Mouse (Mus musculus): ENCODE results near the gene Pdgfd. TPM values are rescaled to one million over a fixed set of nuclear protein-coding genes. Genes with fewer than 3 reads are reported as not detected.
A peak's percentile ranks its signal among the peaks of the same experiment; 100 is the strongest.

Pdgfd gene
- total RNA-seq, 4 experiments from 2014 or later, result 9.5 to 14.8 (median 11.1) TPM

DNA sequence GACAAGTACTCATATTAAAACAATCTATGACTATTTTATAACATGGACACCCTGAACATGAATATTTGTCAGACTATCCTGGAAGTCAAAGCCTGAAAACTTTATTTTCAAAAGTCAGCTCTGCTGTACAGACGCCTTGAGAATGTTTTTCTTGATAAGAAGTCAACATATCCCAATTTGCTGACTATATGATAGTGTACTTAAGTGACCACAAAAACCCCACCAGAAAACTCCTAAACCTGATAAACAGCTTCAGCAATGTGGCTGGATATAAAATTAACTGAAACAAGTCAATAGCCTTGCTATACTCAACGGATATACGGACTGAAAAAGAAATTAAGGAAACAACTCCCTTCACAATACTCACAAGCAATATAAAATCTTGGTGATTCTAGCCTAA lies 137.5 kb downstream of the Pdgfd start:
- DNase-seq (ENCODE audit: low spot score), result no peak

DNA sequence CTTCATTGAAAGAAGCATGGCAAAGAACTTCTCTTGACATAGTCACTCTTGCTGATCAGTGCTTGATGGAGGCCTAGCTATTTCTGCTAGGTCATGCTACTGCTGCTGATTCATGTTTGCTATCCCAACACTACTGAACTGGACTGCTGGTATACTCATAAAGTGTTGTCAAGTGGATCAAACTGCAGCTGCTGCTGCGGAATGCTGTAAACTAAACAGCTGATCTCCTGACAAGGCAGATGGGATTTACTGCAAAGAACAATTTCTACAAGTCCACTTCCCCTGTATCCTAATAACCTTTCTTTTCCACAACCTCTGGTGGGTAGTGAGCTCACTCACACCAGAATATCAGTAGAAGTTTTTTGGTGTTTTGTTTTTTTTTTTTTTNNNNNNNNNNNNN lies 148.7 kb downstream of the Pdgfd start:
- DNase-seq (ENCODE audit: low spot score), result no peak

DNA sequence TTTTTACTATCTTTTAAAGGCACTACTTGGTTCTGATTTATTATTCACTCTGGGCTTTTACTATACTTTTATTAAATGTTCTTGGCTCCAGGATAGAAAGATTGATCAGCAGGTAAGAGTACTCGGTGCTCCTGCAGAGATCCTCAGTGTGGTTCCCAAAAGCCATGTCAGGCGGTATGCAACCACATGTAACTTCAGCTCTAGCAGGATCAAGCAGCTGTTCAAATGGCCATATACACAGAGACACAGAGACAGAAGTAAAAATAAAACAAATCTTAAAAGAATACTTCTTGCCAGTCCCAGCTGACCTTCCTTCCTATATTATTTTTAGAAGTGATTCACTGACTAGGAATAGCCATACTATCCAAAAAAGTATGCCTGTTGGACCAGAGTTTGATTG lies 157.0 kb downstream of the Pdgfd start:
- no peak for DNase-seq (ENCODE audit: low spot score)

DNA sequence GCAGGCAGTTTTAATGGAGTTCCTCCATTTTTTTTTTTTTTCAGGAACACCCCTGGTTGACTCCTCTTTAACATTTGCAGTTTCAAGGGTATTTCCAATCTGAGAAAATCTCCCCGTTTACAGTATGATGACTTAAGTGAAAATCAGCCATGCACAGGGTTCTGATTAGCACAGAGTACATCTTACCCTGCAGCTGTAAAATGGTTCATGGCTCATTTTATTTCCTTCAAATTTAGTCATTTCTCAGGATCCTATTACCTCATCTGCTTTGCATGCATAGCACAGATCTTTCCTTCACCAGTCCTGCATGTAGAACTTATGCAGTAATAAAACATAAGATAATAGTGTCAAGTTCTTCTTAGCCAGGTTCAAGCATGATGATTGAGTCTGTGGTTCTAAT lies 165.1 kb downstream of the Pdgfd start:
- no peak for DNase-seq (ENCODE audit: low spot score)

DNA sequence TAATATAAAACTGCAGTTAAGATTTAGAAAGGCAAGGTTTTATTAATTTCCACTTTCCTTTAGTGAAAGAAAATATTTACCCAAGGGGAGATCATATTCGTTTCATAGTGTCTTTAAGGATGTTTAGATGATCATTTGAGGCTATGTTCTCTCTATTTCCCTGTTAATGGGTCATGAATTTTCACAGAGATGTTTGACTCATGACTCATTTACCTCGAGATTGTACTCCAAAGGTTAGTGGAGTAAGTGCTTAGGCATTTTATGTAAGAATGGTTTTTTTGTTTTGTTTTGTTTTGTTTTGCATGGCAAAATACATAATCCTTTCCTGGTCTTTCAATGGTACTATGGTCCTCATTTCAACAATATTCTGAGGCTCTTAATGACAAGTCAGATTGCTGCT lies 167.9 kb downstream of the Pdgfd start:
- no peak for DNase-seq (ENCODE audit: low spot score)

DNA sequence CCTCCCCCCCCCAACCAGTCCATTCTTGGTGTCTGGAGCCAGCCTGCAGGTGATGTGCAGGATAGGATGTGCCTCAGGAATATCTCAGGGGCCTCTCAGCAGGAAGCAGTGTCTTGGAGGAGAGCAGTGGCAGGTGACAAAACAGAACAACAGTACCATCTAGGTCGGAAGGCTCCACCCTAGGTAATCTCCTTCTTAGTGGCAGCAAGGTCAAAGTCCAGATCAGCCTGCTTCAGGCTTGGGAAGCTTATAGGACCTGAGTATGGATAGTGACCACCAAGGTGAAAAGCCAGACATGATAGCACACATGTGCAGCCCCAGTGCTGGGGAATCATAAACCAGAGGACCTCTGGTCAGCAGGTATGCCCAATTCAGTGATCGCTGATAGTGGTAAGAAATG lies 169.5 kb downstream of the Pdgfd start:
- DNase-seq (ENCODE audit: low spot score), result no peak

DNA sequence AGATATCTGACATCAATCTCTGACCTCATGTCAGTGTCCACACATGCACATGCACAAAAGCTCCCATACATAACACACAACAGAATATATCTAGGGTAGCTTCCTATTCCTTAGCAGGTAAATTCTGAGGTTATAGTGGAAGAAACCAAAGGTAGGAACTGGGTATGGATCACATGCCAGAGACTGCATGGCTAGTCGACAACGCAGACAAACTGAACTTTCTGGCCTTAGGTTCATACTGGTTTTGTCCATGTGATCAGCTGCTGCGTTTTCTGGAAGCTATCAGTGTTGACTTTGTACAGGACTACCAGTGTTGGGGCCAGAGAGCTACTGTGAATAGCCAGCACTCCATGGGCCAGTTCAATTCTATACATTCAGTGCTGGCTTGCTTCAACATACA lies 170.0 kb downstream of the Pdgfd start:
- DNase-seq (ENCODE audit: low spot score), result no peak

DNA sequence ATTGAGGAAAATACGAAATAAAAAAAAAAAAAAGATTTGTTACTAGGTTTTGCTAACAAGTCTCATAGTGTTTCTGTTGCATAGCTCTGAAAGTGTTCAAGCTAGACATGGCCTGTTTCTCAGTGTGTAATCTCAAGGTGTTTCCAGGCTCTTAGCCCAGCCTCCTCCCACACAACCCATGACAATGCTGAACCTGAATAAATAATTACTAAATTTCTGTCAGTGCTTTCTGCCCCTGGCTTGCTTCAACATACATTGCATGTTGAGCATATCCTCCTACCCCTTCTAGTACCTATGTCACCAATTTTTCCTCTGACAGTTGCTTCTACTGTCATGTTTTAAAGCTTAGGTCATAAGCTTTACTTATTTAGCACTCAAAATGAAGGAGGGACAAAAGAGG lies 171.0 kb downstream of the Pdgfd start:
- DNase-seq (ENCODE audit: low spot score), result peak; percentile 15

DNA sequence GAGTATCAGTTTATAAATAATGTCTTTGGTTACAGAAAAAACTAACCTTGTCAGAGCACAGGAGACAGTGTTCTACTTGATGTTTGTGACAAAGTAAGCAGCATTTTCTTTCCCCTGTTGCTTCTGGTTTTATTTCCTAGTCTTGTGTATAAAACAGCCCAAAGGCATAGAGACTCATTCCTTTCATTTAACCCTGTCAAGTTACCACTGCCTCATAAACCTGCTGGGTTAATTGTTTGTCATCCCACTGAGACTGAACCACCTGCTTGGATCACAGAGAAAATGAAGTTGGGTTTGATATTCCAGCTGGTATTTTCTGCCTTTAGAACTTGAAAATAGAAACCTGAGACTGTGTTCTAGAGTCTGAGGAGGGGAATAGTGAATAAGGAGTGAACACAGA lies 172.4 kb downstream of the Pdgfd start:
- DNase-seq (ENCODE audit: low spot score), result no peak

DNA sequence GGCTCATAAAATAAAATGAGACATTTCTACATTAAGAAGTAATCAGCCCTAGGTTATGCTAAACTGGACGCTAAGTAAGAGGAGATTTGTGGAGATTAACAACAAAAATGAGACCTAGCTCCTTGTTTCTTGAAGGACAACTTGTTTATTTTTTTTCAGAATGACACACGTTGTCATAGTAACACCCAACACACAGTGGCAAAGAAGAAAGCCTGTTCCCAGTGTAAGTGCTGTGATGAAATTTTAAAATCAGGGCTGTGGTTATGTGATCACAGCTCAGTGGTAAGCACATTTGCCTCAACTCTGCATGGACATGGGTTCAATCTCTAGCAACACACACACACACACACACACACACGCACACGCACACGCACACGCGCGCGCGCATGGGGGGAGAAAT lies 174.5 kb downstream of the Pdgfd start:
- no peak for DNase-seq (ENCODE audit: low spot score)

DNA sequence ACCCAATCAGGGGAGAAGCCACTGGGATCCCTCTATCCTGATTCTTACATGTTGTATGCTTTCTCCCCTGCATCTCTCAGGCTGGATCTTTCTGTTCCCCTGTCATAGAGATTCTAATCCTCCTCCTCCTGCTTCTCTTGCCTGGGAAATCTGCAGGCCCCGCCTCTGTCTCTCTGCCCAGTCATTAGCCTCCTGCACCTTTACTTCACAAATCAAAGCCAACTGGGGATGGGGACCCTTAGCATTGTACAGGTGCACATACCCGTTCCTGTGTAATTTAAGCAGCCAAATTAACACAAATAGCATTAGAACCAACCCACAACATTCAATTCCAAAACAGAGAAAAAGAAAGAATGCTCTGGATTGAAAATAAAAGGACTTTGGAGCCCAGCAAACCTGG lies 176.1 kb downstream of the Pdgfd start:
- no peak for DNase-seq (ENCODE audit: low spot score)

DNA sequence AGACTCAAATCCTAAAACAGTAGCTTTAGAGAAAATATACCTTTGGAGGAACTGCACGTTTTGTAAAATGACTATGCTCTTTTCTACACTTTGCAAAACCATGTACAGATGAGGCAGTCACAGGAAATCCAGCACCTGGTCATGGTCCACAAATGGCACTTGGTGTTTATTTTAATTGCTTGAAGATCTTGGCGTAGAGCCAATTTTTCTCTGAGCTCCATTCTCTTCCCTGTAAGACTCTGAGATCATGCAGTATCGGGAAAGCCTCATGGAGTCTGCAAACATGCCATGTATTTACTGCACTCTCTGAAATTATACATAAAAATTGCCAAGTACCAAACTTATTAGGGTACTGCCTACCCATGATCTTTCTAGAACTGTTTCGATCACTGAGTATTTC lies 176.5 kb downstream of the Pdgfd start:
- DNase-seq (ENCODE audit: low spot score), result peak; percentile 38

DNA sequence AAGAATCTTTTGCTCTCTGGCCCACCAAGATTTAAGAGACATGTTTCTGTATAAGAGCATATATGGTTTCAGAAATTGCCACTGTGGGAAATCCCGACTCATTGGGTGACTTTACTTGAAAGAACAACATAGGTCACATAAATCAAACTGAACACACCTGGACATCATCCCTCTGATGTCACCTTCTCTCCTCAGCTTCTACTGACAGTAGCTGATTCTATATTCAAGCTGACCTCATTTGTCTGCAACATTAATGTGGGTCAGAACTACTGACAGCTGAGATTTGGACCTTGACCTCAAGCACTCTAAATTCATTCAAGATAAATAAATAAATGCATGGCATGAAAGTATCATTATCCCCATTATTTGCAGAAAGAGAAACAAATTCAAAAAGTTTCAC lies 177.0 kb downstream of the Pdgfd start:
- DNase-seq (ENCODE audit: low spot score), result no peak

DNA sequence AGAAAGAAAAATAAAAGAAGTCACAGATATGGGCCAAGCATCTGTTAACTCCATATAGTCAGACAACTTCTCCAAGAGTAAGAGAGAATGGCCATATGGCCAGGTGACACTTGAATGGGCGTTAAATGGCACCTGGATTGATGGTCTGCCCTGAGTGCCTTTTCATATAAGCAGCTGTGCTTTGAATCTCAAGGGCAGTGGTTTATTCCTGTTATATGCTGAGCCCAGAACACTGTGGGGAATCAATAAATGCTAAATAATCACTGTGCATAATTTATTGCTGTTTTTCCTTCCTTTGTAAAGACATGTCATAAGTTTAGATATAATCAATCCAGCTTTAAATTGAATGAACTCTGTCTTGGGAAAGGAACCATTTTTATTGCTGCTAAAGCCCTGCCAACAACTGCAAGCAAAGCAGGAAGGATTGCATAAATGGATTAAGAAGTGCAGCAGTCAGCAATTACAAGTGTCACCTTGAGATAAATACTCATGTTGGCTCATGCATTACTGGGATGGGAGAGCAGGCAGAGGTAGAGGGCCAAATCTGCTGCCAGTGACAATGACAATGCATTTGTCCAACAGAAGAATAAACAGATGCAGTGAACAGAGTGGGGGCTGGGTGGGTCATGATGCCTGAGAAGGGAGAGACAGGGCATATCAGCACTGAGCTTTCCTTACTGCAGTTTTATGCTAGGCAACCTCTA lies 185.0 kb downstream of the Pdgfd start:
- no peak for DNase-seq (ENCODE audit: low spot score)

DNA sequence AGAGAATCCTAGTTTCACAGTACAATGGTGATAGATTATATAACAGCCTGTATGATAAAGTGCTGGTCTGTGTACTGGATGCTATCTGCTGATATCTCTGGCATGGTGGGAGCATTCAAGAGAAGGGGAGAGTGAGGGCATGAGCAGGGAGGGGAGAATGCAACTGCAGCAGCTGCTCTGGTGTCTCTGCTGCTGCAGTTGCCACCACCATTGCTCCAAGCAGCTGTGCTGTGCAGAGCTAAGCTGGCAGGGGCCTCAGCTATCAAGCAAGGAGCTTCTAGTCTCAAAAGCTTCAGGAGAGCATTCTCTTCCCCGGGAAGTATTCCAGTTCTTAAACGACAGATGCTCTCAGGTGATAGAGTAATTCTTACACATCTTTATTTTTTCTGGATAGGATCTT lies 192.4 kb downstream of the Pdgfd start:
- no peak for DNase-seq (ENCODE audit: low spot score)

DNA sequence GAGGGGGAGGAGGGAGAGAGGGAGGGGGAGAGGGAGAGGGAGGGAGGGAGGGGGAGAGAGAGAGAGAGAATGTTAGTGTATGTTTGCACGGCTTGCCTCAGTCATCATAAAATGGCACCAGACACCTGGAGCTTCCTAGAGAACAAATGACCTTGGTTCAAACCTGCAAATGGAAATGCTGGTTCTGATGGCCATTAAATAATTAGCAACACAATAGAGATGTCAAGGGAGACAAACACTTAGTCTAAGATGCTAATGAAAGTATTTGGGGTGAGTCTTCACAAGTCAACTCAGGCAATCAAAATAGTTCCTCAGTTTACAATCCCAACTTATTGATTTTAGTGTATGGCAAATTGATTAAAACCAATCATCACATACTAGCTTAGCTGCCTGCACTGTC lies 198.2 kb downstream of the Pdgfd start:
- no peak for DNase-seq (ENCODE audit: low spot score)

DNA sequence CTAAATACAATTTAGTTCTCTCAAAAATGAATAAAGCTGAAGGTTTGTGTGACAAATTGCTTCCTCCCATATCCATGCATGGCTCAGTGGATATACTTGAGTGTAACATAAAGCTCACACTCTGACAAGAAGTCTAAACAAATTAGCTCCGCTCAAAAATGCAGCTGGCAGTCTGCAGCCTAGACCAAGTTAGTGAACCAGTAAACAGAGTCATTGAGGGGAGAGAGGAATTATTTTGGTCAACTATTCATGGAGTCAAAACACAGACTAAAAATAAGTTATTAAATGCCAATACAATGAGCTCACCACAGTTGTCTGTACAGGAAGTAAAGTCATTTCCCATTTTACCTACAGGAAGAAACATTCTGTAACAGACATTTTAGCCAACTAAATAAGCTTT lies 233.4 kb downstream of the Pdgfd start:
- peak; percentile 67 for DNase-seq (ENCODE audit: low spot score)

DNA sequence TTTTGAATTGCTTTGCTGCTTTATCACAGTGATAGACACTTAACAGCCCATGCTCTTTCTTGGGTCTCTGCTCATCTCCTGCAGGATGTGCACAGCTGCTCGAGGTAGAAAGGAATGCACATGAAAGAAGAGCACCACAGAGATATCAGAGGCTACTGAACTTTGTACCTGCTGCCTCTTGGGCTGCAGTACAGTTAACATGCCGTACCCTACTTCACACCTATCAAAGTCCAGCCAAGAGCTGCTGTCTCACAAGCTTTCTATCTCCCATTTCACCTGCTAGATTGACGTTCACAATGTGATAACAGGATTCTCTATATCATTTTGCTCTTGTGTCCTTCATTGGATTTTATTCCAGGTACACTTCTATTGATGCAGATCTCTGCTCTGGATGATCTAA lies 238.2 kb downstream of the Pdgfd start:
- DNase-seq (ENCODE audit: low spot score), result no peak

DNA sequence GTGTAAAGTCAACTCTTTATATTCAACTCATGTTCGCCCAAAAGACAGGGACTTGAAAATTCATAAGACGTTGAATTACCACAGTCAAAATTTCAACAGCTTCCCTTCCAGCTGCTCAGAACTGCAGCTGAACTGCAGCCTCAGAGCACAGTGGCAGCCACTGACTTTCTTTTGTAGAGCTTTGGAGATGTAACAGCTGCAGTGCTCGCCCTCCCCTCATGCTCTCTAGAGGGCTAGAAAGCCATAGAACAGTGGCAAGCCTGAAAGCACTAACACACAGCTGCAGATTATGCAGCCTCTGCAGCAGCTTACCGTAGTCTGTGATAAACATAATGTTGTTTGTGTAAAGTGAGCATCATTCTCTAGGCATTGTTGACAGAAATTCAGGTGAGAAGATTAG lies 239.6 kb downstream of the Pdgfd start:
- no peak for DNase-seq (ENCODE audit: low spot score)

DNA sequence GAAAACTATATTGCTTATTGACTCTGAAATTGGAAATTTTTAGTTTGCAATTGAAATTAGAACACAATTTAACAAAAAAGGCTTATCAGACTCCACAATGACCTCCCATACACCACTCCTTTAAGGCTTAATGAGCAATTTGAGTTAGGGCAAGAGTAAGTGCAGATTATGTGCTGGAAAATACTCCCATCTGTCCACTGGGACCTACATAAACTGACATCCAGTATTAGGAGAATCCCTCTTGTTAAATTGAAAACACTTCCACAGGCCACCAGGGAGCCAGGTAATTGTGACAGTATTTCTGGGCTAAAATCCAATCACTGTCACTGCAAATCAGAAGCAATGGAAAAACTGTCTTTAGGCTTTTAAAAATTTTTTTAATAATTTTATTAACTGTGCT lies 256.2 kb downstream of the Pdgfd start:
- DNase-seq (ENCODE audit: low spot score), result no peak
